Mouse (Mus musculus) kidney, embryonic 15.5 days (tissue): ENCODE measurements at regions not wholly inside any gene's neighbourhood (a gene's known extent, or its start where the extent isn't known, plus 50 kb on each side); places are given as distances from the start of the nearest gene placed in this dataset.

Source experiments
- ATAC-seq: fragments of 200-750 bp; cut with Nextera tagmentation; replicated peaks from 2 replicates; pipeline ENCODE4 v1.8.0; 2017; ENCODE audit warnings: moderate TSS enrichment; ENCODE audit not compliant: low FRiP score
- H3K27ac ChIP-seq: fragments of 300-500 bp; sonication (generic); 2 replicates; pipeline ENCODE4 v1.5.1; 2015; ENCODE audit warnings: mild to moderate bottlenecking, inconsistent platforms
- H3K27me3 ChIP-seq: fragments of 300-500 bp; sonication (generic); 2 replicates; pipeline ENCODE4 v1.6.1; 2015; ENCODE audit warnings: inconsistent platforms
- H3K36me3 ChIP-seq: fragments of 300-500 bp; sonication (generic); 2 replicates; pipeline ENCODE4 v1.6.1; 2015; ENCODE audit warnings: inconsistent platforms
- H3K4me1 ChIP-seq: fragments of 300-500 bp; sonication (generic); 2 replicates; pipeline ENCODE4 v1.6.1; 2015; ENCODE audit warnings: inconsistent platforms
- H3K4me2 ChIP-seq: fragments of 300-500 bp; sonication (generic); 2 replicates; pipeline ENCODE4 v1.6.1; 2015; ENCODE audit warnings: moderate library complexity, mild to moderate bottlenecking, inconsistent platforms
- H3K4me3 ChIP-seq: fragments of 300-500 bp; sonication (generic); replicated peaks from 2 replicates; pipeline ENCODE4 v1.5.1; 2015; ENCODE audit warnings: mild to moderate bottlenecking, inconsistent platforms
- H3K9ac ChIP-seq: fragments of 300-500 bp; sonication (generic); 2 replicates; pipeline ENCODE4 v1.6.1; 2015; ENCODE audit warnings: mild to moderate bottlenecking, inconsistent platforms
- H3K9me3 ChIP-seq: fragments of 300-500 bp; sonication (generic); replicated peaks from 2 replicates; pipeline ENCODE4 v1.6.1; 2016; ENCODE audit warnings: inconsistent platforms
- WGBS: fragments of 180-500 bp; shearing (Covaris S2); methylation state at CpG from one replicate; pipeline ENCODE4 v1.1.7; 2015; ENCODE audit warnings: mixed read lengths; 5-methylcytosine and 5-hydroxymethylcytosine counted together

DNA sequence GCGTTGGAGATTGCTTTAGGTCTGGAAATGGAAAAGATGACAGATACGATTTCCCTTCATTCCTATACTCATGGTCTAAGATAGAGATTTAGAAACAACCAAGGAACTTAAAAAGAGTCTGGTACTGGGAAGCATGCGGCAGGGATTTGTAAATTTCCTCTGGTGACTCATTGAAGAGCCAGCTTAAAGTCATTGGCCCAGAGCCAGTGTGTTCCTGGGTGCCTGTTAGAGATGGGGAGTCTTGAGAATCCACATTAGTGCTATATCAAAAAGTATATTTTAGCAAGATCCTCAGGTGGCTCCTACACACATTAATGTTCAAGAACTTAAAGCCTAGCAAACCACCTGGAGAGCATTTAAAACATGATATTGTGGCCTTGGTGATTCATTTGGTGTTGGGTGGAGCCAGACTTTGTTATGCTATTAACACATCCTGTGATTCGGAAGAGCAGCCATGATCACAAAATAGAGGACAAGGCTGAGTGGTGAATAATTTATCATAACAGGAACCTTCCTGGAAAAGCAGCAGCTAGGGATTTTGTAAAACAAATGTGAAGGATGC lies 67.8 kb upstream of the Nectin3 start:
- Histone ChIP-seq H3K9ac (no peak overlapping the region), H3K9me3 (no peaks in the 10 kb centered on the region), H3K27ac (no peak overlapping the region), H3K36me3 (no peaks in the 10 kb centered on the region), H3K4me2 (no peak overlapping the region), H3K4me1 (no peaks in the 10 kb centered on the region), H3K27me3 (no peaks in the 10 kb centered on the region), H3K4me3 (no peak overlapping the region)
- no peak for ATAC-seq
- 82% methylated on average over 4 of the region's 4 CpGs for WGBS

DNA sequence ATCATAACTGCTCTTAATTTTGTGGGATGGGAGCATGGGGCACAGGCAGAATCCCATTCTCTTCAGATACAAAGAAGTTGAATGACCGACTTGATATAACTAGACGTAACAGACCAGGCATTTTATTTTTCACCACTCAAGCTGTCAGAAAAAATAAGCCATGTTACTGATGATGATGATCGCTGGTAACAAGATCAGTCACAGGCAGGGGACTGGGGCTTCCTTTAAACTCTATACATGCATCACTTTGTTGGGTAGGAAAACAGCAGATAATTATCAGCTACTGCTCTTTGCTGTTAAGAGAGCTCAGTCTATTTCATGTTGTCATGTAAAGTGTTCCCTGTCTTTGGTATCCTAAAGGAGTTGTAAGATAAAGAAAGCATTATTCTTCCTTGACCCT lies 59.0 kb upstream of the Nectin3 start:
- H3K4me2 ChIP-seq: no peak overlapping the region
- no peak overlapping the region for H3K9ac ChIP-seq
- H3K27me3 ChIP-seq: no peaks in the 10 kb centered on the region
- no peak for ATAC-seq
- WGBS: 81% methylated on average over 3 of the region's 3 CpGs
- no peaks in the 10 kb centered on the region for H3K9me3 ChIP-seq
- H3K27ac ChIP-seq: no peak overlapping the region
- no peaks in the 10 kb centered on the region for H3K4me1 ChIP-seq
- H3K36me3 ChIP-seq: no peaks in the 10 kb centered on the region
- H3K4me3 ChIP-seq: no peak overlapping the region

DNA sequence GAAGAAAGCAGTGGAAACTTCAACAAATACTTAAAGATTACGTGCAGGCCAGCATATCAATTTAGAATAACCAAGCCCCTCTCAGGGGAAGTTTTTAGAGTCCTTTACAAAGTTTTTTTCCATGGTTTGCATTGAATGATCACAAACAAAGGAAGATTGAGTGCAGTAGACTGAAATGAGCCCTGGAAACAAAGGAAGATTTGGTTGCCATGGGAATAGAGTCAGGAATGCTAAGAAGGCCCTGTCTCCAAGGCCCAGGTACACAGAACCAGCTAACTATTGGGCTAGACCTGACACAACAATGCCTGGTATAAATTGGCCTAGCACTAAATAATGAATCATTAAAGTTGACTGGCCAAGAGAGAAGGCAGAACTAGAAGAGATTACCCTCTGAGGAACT lies 49.9 kb upstream of the Nectin3 start:
- WGBS: 94% methylated on average over 1 of the region's 1 CpGs
- Histone ChIP-seq H3K4me1 (no peaks in the 10 kb centered on the region), H3K4me2 (no peak overlapping the region), H3K27me3 (no peaks in the 10 kb centered on the region), H3K36me3 (no peaks in the 10 kb centered on the region), H3K4me3 (no peak overlapping the region), H3K9me3 (no peaks in the 10 kb centered on the region), H3K27ac (no peak overlapping the region), H3K9ac (no peak overlapping the region)
- ATAC-seq: no peak
